Mouse (Mus musculus) forebrain, embryonic 10.5 days (tissue): ENCODE measurements around the gene Apol9a. TPM values are rescaled to one million over a fixed set of nuclear protein-coding genes. Genes with fewer than 3 reads are reported as not detected.

Experiments used
- DNase-seq: peaks from one replicate; pipeline ENCODE4 v3.0.0-alpha.2; 2017; ENCODE audit warnings: low spot score; ENCODE audit errors: extremely low spot score
- H3K27ac ChIP-seq: fragments of 300-500 bp; sonication (generic); 2 replicates; pipeline ENCODE4 v1.5.1; 2016; ENCODE audit warnings: mild to moderate bottlenecking
- H3K27me3 ChIP-seq: fragments of 300-500 bp; sonication (generic); 2 replicates; pipeline ENCODE4 v1.6.1; 2016; ENCODE audit warnings: mild to moderate bottlenecking; ENCODE audit not compliant: poor library complexity, severe bottlenecking
- H3K36me3 ChIP-seq: fragments of 300-500 bp; sonication (generic); replicated peaks from 2 replicates; pipeline ENCODE4 v1.6.1; 2016; ENCODE audit warnings: mild to moderate bottlenecking, moderate library complexity
- H3K4me1 ChIP-seq: fragments of 300-500 bp; sonication (generic); 2 replicates; pipeline ENCODE4 v1.6.1; 2016
- H3K4me3 ChIP-seq: fragments of 300-500 bp; sonication (generic); 2 replicates; pipeline ENCODE4 v1.5.1; 2016; ENCODE audit warnings: mild to moderate bottlenecking, moderate library complexity
- H3K9me3 ChIP-seq: fragments of 300-500 bp; sonication (generic); 2 replicates; pipeline ENCODE4 v1.6.1; 2016; ENCODE audit warnings: mild to moderate bottlenecking, moderate library complexity
- WGBS: fragments of 180-500 bp; shearing (Covaris S2); methylation state at CpG from one replicate; pipeline ENCODE4 v1.1.7; 2016; 5-methylcytosine and 5-hydroxymethylcytosine counted together
- polyA plus RNA-seq: library from polyadenylated mRNA; unstranded; fragments of >200 nt; fragmentation: Nextera tagmentation; extraction: Ambion mirVana; gene quantifications from 2 replicates; pipeline ENCODE4 v1.2.1, GENCODE M21; 2016

Gene Apol9a
- polyA plus RNA-seq, 1 experiment from 2014 or later, result not detected

GRCm38 (mm10) chr15:77354848-77355551 lies 55.9 kb downstream of the Apol9a start:
- 77% methylated on average over 6 of the region's 6 CpGs for WGBS
- Histone ChIP-seq H3K4me3 (no peak overlapping the region), H3K36me3 (no peaks in the 10 kb centered on the region), H3K27ac (peak overlapping the region; percentile 69), H3K4me1 (peaks cover 65% of the 10 kb centered on the region), H3K27me3 (peaks cover 33% of the 10 kb centered on the region), H3K9me3 (no peaks in the 10 kb centered on the region)
- DNase-seq, result no peak

DNA sequence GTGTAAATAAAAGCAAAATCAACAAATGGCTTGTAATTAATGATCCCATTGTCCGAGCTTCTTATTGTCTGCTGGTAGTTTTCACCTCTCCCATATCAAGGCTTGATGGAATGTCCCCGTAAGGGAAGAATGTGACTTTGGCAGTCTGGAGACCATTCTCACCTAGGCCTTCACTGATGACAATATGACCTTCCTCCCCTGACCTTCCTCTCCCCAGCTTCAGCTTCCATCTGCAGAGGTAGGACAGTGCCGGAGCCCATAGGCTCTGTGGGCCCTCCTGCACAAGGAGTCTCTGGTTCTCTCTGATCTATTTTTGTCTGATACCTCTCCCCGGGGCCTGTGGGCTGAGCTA lies 56.5 kb downstream of the Apol9a start:
- Histone ChIP-seq H3K27ac (peak overlapping the region; percentile 69), H3K4me3 (no peak overlapping the region), H3K4me1 (peaks cover 61% of the 10 kb centered on the region), H3K9me3 (no peaks in the 10 kb centered on the region), H3K36me3 (no peaks in the 10 kb centered on the region), H3K27me3 (peaks cover 29% of the 10 kb centered on the region)
- no peak for DNase-seq
- 69% methylated on average over 4 of the region's 4 CpGs for WGBS

Other genes starting within 250 kb of the Apol9a start
- gene Rbfox2, start 104.1 kb downstream of the Apol9a start, polyA plus RNA-seq, result 35.8 and 39.0 TPM in 2 replicates
- not detected in 2 replicates for gene Apol7a, start 12.0 kb downstream of the Apol9a start, polyA plus RNA-seq
- not detected in 2 replicates for gene Apol7b, start 36.4 kb upstream of the Apol9a start, polyA plus RNA-seq
- gene Apol10a, start 65.9 kb upstream of the Apol9a start, polyA plus RNA-seq, result not detected in 2 replicates
- not detected in 2 replicates for gene Apol11a, start 97.1 kb upstream of the Apol9a start, polyA plus RNA-seq
- gene Apol7c, start 122.2 kb upstream of the Apol9a start, polyA plus RNA-seq, result not detected in 2 replicates
- gene 1700025B11Rik, start 150.8 kb upstream of the Apol9a start, polyA plus RNA-seq, result not detected in 2 replicates
- gene Apol10b, start 185.0 kb upstream of the Apol9a start, polyA plus RNA-seq, result not detected in 2 replicates
- not detected in 2 replicates for gene Gm36245, start 188.1 kb upstream of the Apol9a start, polyA plus RNA-seq
- not detected in 2 replicates for gene Apol11b, start 232.2 kb upstream of the Apol9a start, polyA plus RNA-seq